Mouse (Mus musculus) intestine, postnatal 0 days (tissue): ENCODE data around the gene Gm29094. TPM values are rescaled to one million over a fixed set of nuclear protein-coding genes. Genes with fewer than 3 reads are reported as not detected.
"Not testable (repeated sequence)": the region's sequence is repeated elsewhere in the genome, so short reads cannot be mapped to it uniquely, and the experiment has no call there.

Source experiments
- ATAC-seq: fragments of 200-750 bp; cut with Nextera tagmentation; 2 replicates; pipeline ENCODE4 v1.8.0; 2017; ENCODE audit warnings: mild to moderate bottlenecking, moderate TSS enrichment, moderate library complexity
- H3K27ac ChIP-seq: fragments of 300-500 bp; sonication (generic); 2 replicates; pipeline ENCODE4 v1.5.1; 2014; ENCODE audit warnings: mild to moderate bottlenecking, low read depth, low read length, moderate library complexity
- H3K27me3 ChIP-seq: fragments of 300-500 bp; sonication (generic); replicated peaks from 2 replicates; pipeline ENCODE4 v1.6.1; 2014; ENCODE audit warnings: low read length, mixed read lengths; ENCODE audit not compliant: control insufficient read depth, insufficient read depth
- H3K36me3 ChIP-seq: fragments of 300-500 bp; sonication (generic); 2 replicates; pipeline ENCODE4 v1.6.1; 2014; ENCODE audit warnings: mild to moderate bottlenecking, moderate library complexity; ENCODE audit not compliant: control insufficient read depth, insufficient read depth
- H3K4me1 ChIP-seq: fragments of 300-500 bp; sonication (generic); replicated peaks from 2 replicates; pipeline ENCODE4 v1.6.1; 2014; ENCODE audit warnings: antibody characterized with exemption, low read length, mixed read lengths; ENCODE audit not compliant: control insufficient read depth, insufficient read depth
- H3K4me2 ChIP-seq: fragments of 300-500 bp; sonication (generic); replicated peaks from 2 replicates; pipeline ENCODE4 v1.6.1; 2014; ENCODE audit warnings: low read depth, mild to moderate bottlenecking, moderate library complexity
- H3K4me3 ChIP-seq: fragments of 300-500 bp; sonication (generic); 2 replicates; pipeline ENCODE4 v1.5.1; 2014; ENCODE audit warnings: low read depth, low read length
- H3K9ac ChIP-seq: fragments of 300-500 bp; sonication (generic); 2 replicates; pipeline ENCODE4 v1.6.1; 2014; ENCODE audit warnings: mild to moderate bottlenecking, low read depth, low read length
- H3K9me3 ChIP-seq: fragments of 300-500 bp; sonication (generic); 2 replicates; pipeline ENCODE4 v1.6.1; 2016; ENCODE audit warnings: mixed run types; ENCODE audit not compliant: control insufficient read depth
- CTCF ChIP-seq: sonication (generic); IDR thresholded peaks from 2 replicates; pipeline ENCODE4 v1.5.1; 2016; ENCODE audit warnings: low read depth, mild to moderate bottlenecking, control low read depth, antibody characterized with exemption, moderate library complexity
- WGBS: fragments of 180-500 bp; shearing (Covaris S2); extraction: QIAGEN DNeasy Blood & Tissue Kit; methylation state at CpG from one replicate; pipeline ENCODE4 v1.1.7; 2014; 5-methylcytosine and 5-hydroxymethylcytosine counted together
- polyA plus RNA-seq: library from polyadenylated mRNA; unstranded; fragments of >200 nt; fragmentation: Nextera tagmentation; extraction: Ambion mirVana; gene quantifications from 2 replicates; pipeline ENCODE4 v1.2.1, GENCODE M21; 2015

The Gm29094 gene
- polyA plus RNA-seq, 1 experiment from 2014 or later: 0.69 TPM

DNA sequence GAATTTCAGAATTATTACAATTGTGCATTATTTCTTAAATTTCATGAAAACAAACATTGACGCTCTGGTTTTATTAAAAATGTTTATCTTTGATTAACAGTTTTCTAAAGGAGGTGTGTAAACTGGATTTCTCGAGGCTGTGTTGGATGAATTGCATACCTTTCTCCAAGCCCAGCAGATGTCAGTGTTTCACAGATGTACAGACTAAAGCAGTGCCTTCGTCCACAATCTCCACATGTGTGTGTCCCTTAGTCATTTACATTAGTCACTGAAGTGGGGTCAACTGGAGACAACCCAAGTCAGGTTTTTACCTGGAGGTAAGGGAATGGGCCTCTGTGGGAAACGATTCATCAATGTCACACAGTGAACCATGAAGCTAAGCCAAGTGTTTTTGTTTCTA lies 26.9 kb downstream of the Gm29094 start:
- no peak overlapping the region for H3K4me3 ChIP-seq
- no peak overlapping the region for H3K9ac ChIP-seq
- no peak overlapping the region for H3K4me2 ChIP-seq
- ATAC-seq: no peak
- H3K27ac ChIP-seq: no peak overlapping the region
- H3K9me3 ChIP-seq: no peaks in the 10 kb centered on the region
- no peaks in the 10 kb centered on the region for H3K36me3 ChIP-seq
- WGBS: 55% methylated on average over 4 of the region's 4 CpGs
- no peaks in the 10 kb centered on the region for H3K4me1 ChIP-seq
- no peaks in the 10 kb centered on the region for H3K27me3 ChIP-seq
- peak; percentile 63 for TF ChIP-seq CTCF

GRCm38 (mm10) chr9:89228122-89228521 lies 28.9 kb downstream of the Gm29094 start:
- no peak for ATAC-seq
- Histone ChIP-seq H3K36me3 (no peaks in the 10 kb centered on the region), H3K27ac (no peak overlapping the region), H3K4me2 (no peak overlapping the region), H3K27me3 (no peaks in the 10 kb centered on the region), H3K4me1 (no peaks in the 10 kb centered on the region), H3K9me3 (no peaks in the 10 kb centered on the region), H3K4me3 (no peak overlapping the region), H3K9ac (no peak overlapping the region)
- no peak for TF ChIP-seq CTCF
- 89% methylated on average over 7 of the region's 7 CpGs for WGBS

GRCm38 (mm10) chr9:89230897-89231497 lies 31.8 kb downstream of the Gm29094 start:
- peak; percentile 60 for TF ChIP-seq CTCF
- H3K4me2 ChIP-seq, H3K27me3 ChIP-seq, H3K4me3 ChIP-seq, H3K27ac ChIP-seq, H3K9me3 ChIP-seq, H3K4me1 ChIP-seq, H3K9ac ChIP-seq, H3K36me3 ChIP-seq, ATAC-seq: not testable (repeated sequence)
- WGBS: 81% methylated on average over 1 of the region's 2 CpGs

GRCm38 (mm10) chr9:89237131-89237530 lies 38.0 kb downstream of the Gm29094 start:
- H3K4me2 ChIP-seq, H3K27ac ChIP-seq, H3K27me3 ChIP-seq, H3K4me1 ChIP-seq, H3K4me3 ChIP-seq, H3K36me3 ChIP-seq, ATAC-seq, H3K9ac ChIP-seq, H3K9me3 ChIP-seq: not testable (repeated sequence)
- WGBS: 86% methylated on average over 4 of the region's 4 CpGs

- WGBS: 75% methylated on average over 4 of the region's 5 CpGs
- not testable (repeated sequence) for ATAC-seq, H3K36me3 ChIP-seq
Observed at GRCm38 (mm10) chr9:89238976-89239505, 39.9 kb downstream of the Gm29094 start.

GRCm38 (mm10) chr9:89240516-89241019 lies 41.4 kb downstream of the Gm29094 start:
- 85% methylated on average over 3 of the region's 3 CpGs for WGBS
- H3K36me3 ChIP-seq, H3K4me2 ChIP-seq, H3K4me3 ChIP-seq, ATAC-seq, H3K4me1 ChIP-seq, H3K27ac ChIP-seq, H3K9me3 ChIP-seq, H3K9ac ChIP-seq, H3K27me3 ChIP-seq: not testable (repeated sequence)

More at GRCm38 (mm10) chr9:89238976-89239505, 39.9 kb downstream of the Gm29094 start:
- H3K4me1 ChIP-seq, H3K27ac ChIP-seq, H3K9me3 ChIP-seq, H3K4me3 ChIP-seq, H3K27me3 ChIP-seq, H3K4me2 ChIP-seq, H3K9ac ChIP-seq: not testable (repeated sequence)
